Mouse (Mus musculus) intestine, embryonic 14.5 days (tissue): ENCODE data around the gene Echdc2. TPM values are rescaled to one million over a fixed set of nuclear protein-coding genes. Genes with fewer than 3 reads are reported as not detected.

ENCODE experiments used
- ATAC-seq: fragments of 200-750 bp; cut with Nextera tagmentation; replicated peaks from 2 replicates; pipeline ENCODE4 v1.8.0; 2017; ENCODE audit warnings: low read depth, moderate number of reproducible peaks, moderate TSS enrichment, moderate library complexity; ENCODE audit not compliant: low FRiP score, low TSS enrichment
- DNase-seq: peaks from one replicate; pipeline ENCODE4 v3.0.0-alpha.2; 2018; ENCODE audit warnings: low spot score
- H3K27ac ChIP-seq: fragments of 300-500 bp; sonication (generic); 2 replicates; pipeline ENCODE4 v1.5.1; 2014; ENCODE audit warnings: low read depth, mild to moderate bottlenecking, control low read depth
- H3K27me3 ChIP-seq: fragments of 300-500 bp; sonication (generic); replicated peaks from 2 replicates; pipeline ENCODE4 v1.6.1; 2014; ENCODE audit warnings: low read length, control low read depth; ENCODE audit not compliant: control insufficient read depth, insufficient read depth
- H3K36me3 ChIP-seq: fragments of 300-500 bp; sonication (generic); 2 replicates; pipeline ENCODE4 v1.6.1; 2014; ENCODE audit warnings: low read length, control low read depth; ENCODE audit not compliant: control insufficient read depth, insufficient read depth
- H3K4me1 ChIP-seq: fragments of 300-500 bp; sonication (generic); replicated peaks from 2 replicates; pipeline ENCODE4 v1.6.1; 2014; ENCODE audit warnings: low read length, control low read depth, mixed read lengths; ENCODE audit not compliant: control insufficient read depth, insufficient read depth
- H3K4me2 ChIP-seq: fragments of 300-500 bp; sonication (generic); 2 replicates; pipeline ENCODE4 v1.6.1; 2014; ENCODE audit warnings: low read length
- H3K4me3 ChIP-seq: fragments of 300-500 bp; sonication (generic); 2 replicates; pipeline ENCODE4 v1.5.1; 2014; ENCODE audit warnings: low read depth, low read length, control low read depth, mixed read lengths
- H3K9ac ChIP-seq: fragments of 300-500 bp; sonication (generic); 2 replicates; pipeline ENCODE4 v1.6.1; 2014; ENCODE audit warnings: mild to moderate bottlenecking, low read length
- H3K9me3 ChIP-seq: fragments of 300-500 bp; sonication (generic); 2 replicates; pipeline ENCODE4 v1.6.1; 2016; ENCODE audit warnings: low read length, control low read depth; ENCODE audit not compliant: control insufficient read depth
- WGBS: fragments of 180-500 bp; shearing (Covaris S2); extraction: QIAGEN DNeasy Blood & Tissue Kit; methylation state at CpG from one replicate; pipeline ENCODE4 v1.1.7; 2014; 5-methylcytosine and 5-hydroxymethylcytosine counted together
- polyA plus RNA-seq: library from polyadenylated mRNA; unstranded; fragments of >200 nt; fragmentation: Nextera tagmentation; extraction: Ambion mirVana; gene quantifications from 2 replicates; pipeline ENCODE4 v1.2.1, GENCODE M21; 2014

Echdc2 gene
- polyA plus RNA-seq, 1 experiment from 2014 or later = 44.0 TPM

GRCm38 (mm10) chr4:108166874-108167273, 1.6 kb downstream of the Echdc2 start:
- no peaks in the 10 kb centered on the region for H3K9me3 ChIP-seq
- WGBS = 86% methylated on average over 4 of the region's 4 CpGs
- H3K27me3 ChIP-seq = no peaks in the 10 kb centered on the region
- H3K4me3 ChIP-seq = no peak overlapping the region
- no peak overlapping the region for H3K27ac ChIP-seq
- H3K4me2 ChIP-seq = no peak overlapping the region
- peaks cover 7% of the 10 kb centered on the region for H3K36me3 ChIP-seq
- DNase-seq (no peak), ATAC-seq (no peak)
- no peak overlapping the region for H3K9ac ChIP-seq
- H3K4me1 ChIP-seq = no peaks in the 10 kb centered on the region

GRCm38 (mm10) chr4:108168056-108168455, 2.8 kb downstream of the Echdc2 start:
- ATAC-seq = no peak
- Histone ChIP-seq H3K4me1 (no peaks in the 10 kb centered on the region), H3K9ac (no peak overlapping the region), H3K9me3 (no peaks in the 10 kb centered on the region), H3K4me3 (no peak overlapping the region), H3K36me3 (peaks cover 7% of the 10 kb centered on the region), H3K27me3 (no peaks in the 10 kb centered on the region), H3K27ac (no peak overlapping the region), H3K4me2 (no peak overlapping the region)
- DNase-seq = no peak
- 86% methylated on average over 6 of the region's 6 CpGs for WGBS

GRCm38 (mm10) chr4:108182278-108182677, 17.0 kb downstream of the Echdc2 start:
- H3K4me1 ChIP-seq = no peaks in the 10 kb centered on the region
- H3K27me3 ChIP-seq = no peaks in the 10 kb centered on the region
- ATAC-seq (no peak), DNase-seq (no peak)
- no peak overlapping the region for H3K27ac ChIP-seq
- no peak overlapping the region for H3K9ac ChIP-seq
- no peak overlapping the region for H3K4me3 ChIP-seq
- no peaks in the 10 kb centered on the region for H3K36me3 ChIP-seq
- no peak overlapping the region for H3K4me2 ChIP-seq
- no peaks in the 10 kb centered on the region for H3K9me3 ChIP-seq
- WGBS = 50% methylated on average over 1 of the region's 1 CpGs

GRCm38 (mm10) chr4:108192821-108193323, 27.6 kb downstream of the Echdc2 start:
- DNase-seq (no peak), ATAC-seq (no peak)
- Histone ChIP-seq H3K4me3 (no peak overlapping the region), H3K9ac (no peak overlapping the region), H3K36me3 (no peaks in the 10 kb centered on the region), H3K9me3 (no peaks in the 10 kb centered on the region), H3K27me3 (no peaks in the 10 kb centered on the region), H3K27ac (no peak overlapping the region), H3K4me1 (no peaks in the 10 kb centered on the region), H3K4me2 (no peak overlapping the region)
- WGBS = 63% methylated on average over 2 of the region's 2 CpGs

- H3K9ac ChIP-seq = no peak overlapping the region
- no peaks in the 10 kb centered on the region for H3K27me3 ChIP-seq
- H3K27ac ChIP-seq = no peak overlapping the region
- H3K4me3 ChIP-seq = no peak overlapping the region
- DNase-seq (no peak), ATAC-seq (no peak)
- no peaks in the 10 kb centered on the region for H3K4me1 ChIP-seq
- H3K4me2 ChIP-seq = no peak overlapping the region
- H3K36me3 ChIP-seq = no peaks in the 10 kb centered on the region
- 69% methylated on average over 6 of the region's 6 CpGs for WGBS
- no peaks in the 10 kb centered on the region for H3K9me3 ChIP-seq
These were observed 31.1 kb downstream of the Echdc2 start for GRCm38 (mm10) chr4:108196277-108196855.

- Histone ChIP-seq H3K36me3 (no peaks in the 10 kb centered on the region), H3K9me3 (no peaks in the 10 kb centered on the region), H3K4me1 (no peaks in the 10 kb centered on the region), H3K4me2 (no peak overlapping the region), H3K4me3 (no peak overlapping the region), H3K27ac (no peak overlapping the region), H3K27me3 (no peaks in the 10 kb centered on the region), H3K9ac (no peak overlapping the region)
- ATAC-seq (no peak), DNase-seq (no peak)
- 59% methylated on average over 2 of the region's 2 CpGs for WGBS
These were observed 34.0 kb downstream of the Echdc2 start for GRCm38 (mm10) chr4:108199236-108199635.

- Histone ChIP-seq H3K4me2 (no peak overlapping the region), H3K27me3 (no peaks in the 10 kb centered on the region), H3K9me3 (no peaks in the 10 kb centered on the region), H3K4me3 (no peak overlapping the region), H3K9ac (no peak overlapping the region), H3K4me1 (no peaks in the 10 kb centered on the region), H3K36me3 (no peaks in the 10 kb centered on the region), H3K27ac (no peak overlapping the region)
- 89% methylated on average over 6 of the region's 6 CpGs for WGBS
- DNase-seq (no peak), ATAC-seq (no peak)
These were observed 39.4 kb downstream of the Echdc2 start for GRCm38 (mm10) chr4:108204629-108205028.

GRCm38 (mm10) chr4:108213023-108213422, 47.8 kb downstream of the Echdc2 start:
- no peak overlapping the region for H3K4me2 ChIP-seq
- no peak for DNase-seq
- no peak overlapping the region for H3K9ac ChIP-seq
- H3K27me3 ChIP-seq = peaks cover 21% of the 10 kb centered on the region
- H3K4me1 ChIP-seq = no peaks in the 10 kb centered on the region
- H3K9me3 ChIP-seq = no peaks in the 10 kb centered on the region
- H3K36me3 ChIP-seq = no peaks in the 10 kb centered on the region
- WGBS = 84% methylated on average over 2 of the region's 2 CpGs
- H3K27ac ChIP-seq = no peak overlapping the region
- H3K4me3 ChIP-seq = no peak overlapping the region
- ATAC-seq = no peak
